Mouse (Mus musculus) heart, embryonic 16.5 days (tissue): ENCODE measurements around the gene Gucy2d. TPM values are rescaled to one million over a fixed set of nuclear protein-coding genes. Genes with fewer than 3 reads are reported as not detected.

ENCODE experiments used
- ATAC-seq: fragments of 200-750 bp; cut with Nextera tagmentation; replicated peaks from 2 replicates; pipeline ENCODE4 v1.8.0; 2017; ENCODE audit warnings: moderate number of reproducible peaks; ENCODE audit not compliant: insufficient read depth, low FRiP score; ENCODE audit errors: extremely low read depth
- H3K27ac ChIP-seq: fragments of 300-500 bp; sonication (generic); 2 replicates; pipeline ENCODE4 v1.5.1; 2014; ENCODE audit warnings: mild to moderate bottlenecking, low read length, control low read depth, moderate library complexity
- H3K27me3 ChIP-seq: fragments of 300-500 bp; sonication (generic); 2 replicates; pipeline ENCODE4 v1.6.1; 2014; ENCODE audit warnings: low read length, mixed read lengths; ENCODE audit not compliant: control insufficient read depth, insufficient read depth
- H3K36me3 ChIP-seq: fragments of 300-500 bp; sonication (generic); 2 replicates; pipeline ENCODE4 v1.6.1; 2014; ENCODE audit not compliant: control insufficient read depth, insufficient read depth
- H3K4me1 ChIP-seq: fragments of 300-500 bp; sonication (generic); 2 replicates; pipeline ENCODE4 v1.6.1; 2014; ENCODE audit warnings: low read length, mixed read lengths; ENCODE audit not compliant: control insufficient read depth, insufficient read depth
- H3K4me2 ChIP-seq: fragments of 300-500 bp; sonication (generic); 2 replicates; pipeline ENCODE4 v1.6.1; 2014; ENCODE audit warnings: low read depth, mild to moderate bottlenecking, control low read depth, low read length
- H3K4me3 ChIP-seq: fragments of 300-500 bp; sonication (generic); 2 replicates; pipeline ENCODE4 v1.5.1; 2014; ENCODE audit warnings: mild to moderate bottlenecking, control low read depth, low read length
- H3K9ac ChIP-seq: fragments of 300-500 bp; sonication (generic); 2 replicates; pipeline ENCODE4 v1.6.1; 2014; ENCODE audit warnings: low read length, control low read depth
- H3K9me3 ChIP-seq: fragments of 300-500 bp; sonication (generic); replicated peaks from 2 replicates; pipeline ENCODE4 v1.6.1; 2016; ENCODE audit warnings: low read length; ENCODE audit not compliant: control insufficient read depth
- WGBS: fragments of 180-500 bp; shearing (Covaris S2); extraction: QIAGEN DNeasy Blood & Tissue Kit; methylation state at CpG from one replicate; pipeline ENCODE4 v1.1.7; 2014; 5-methylcytosine and 5-hydroxymethylcytosine counted together
- polyA plus RNA-seq: library from polyadenylated mRNA; unstranded; fragments of >200 nt; fragmentation: Nextera tagmentation; extraction: Ambion mirVana; gene quantifications from 2 replicates; pipeline ENCODE4 v1.2.1, GENCODE M21; 2015

Gene Gucy2d
- polyA plus RNA-seq, 1 experiment from 2014 or later, result not detected

GRCm38 (mm10) chr7:98429579-98429978 lies 10.6 kb upstream of the Gucy2d start:
- H3K4me3 ChIP-seq, result no peak overlapping the region
- no peaks in the 10 kb centered on the region for H3K9me3 ChIP-seq
- H3K4me1 ChIP-seq, result no peaks in the 10 kb centered on the region
- H3K27ac ChIP-seq, result no peak overlapping the region
- H3K4me2 ChIP-seq, result no peak overlapping the region
- no peaks in the 10 kb centered on the region for H3K36me3 ChIP-seq
- no peak for ATAC-seq
- WGBS, result 88% methylated on average over 3 of the region's 3 CpGs
- H3K27me3 ChIP-seq, result no peaks in the 10 kb centered on the region
- H3K9ac ChIP-seq, result no peak overlapping the region

DNA sequence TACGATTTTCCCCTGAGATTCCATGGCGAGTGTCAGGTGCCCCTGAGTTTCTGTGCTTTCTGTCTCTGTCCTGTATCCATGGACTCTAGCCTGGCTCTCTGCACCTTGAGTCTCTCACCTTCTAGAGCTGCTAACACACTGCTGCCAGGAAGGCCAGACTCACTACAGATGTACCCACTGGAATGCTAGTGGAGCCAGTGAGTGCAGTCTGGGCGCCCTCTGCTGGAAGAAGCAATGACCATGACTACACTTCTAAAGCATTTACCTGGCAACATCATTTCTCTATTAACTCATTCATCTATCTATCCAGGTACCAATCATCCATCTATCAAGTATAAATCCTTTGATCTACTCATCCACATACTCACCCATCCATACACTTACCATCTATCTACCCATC lies 9.4 kb upstream of the Gucy2d start:
- Histone ChIP-seq H3K36me3 (no peaks in the 10 kb centered on the region), H3K9me3 (no peaks in the 10 kb centered on the region), H3K9ac (no peak overlapping the region), H3K27me3 (no peaks in the 10 kb centered on the region), H3K4me1 (no peaks in the 10 kb centered on the region), H3K4me3 (no peak overlapping the region), H3K4me2 (no peak overlapping the region), H3K27ac (no peak overlapping the region)
- peak; percentile 49; the same call in 1 of the 2 replicates for ATAC-seq
- 41% methylated on average over 3 of the region's 3 CpGs for WGBS

- H3K27ac ChIP-seq, result no peak overlapping the region
- no peaks in the 10 kb centered on the region for H3K36me3 ChIP-seq
- H3K9me3 ChIP-seq, result no peaks in the 10 kb centered on the region
- no peaks in the 10 kb centered on the region for H3K4me1 ChIP-seq
- no peak overlapping the region for H3K4me2 ChIP-seq
- no peak overlapping the region for H3K9ac ChIP-seq
- no peaks in the 10 kb centered on the region for H3K27me3 ChIP-seq
- ATAC-seq, result no peak
- H3K4me3 ChIP-seq, result no peak overlapping the region
- whole genome bisulfite sequencing, result 28% methylated on average over 9 of the region's 9 CpGs
Measured at GRCm38 (mm10) chr7:98437629-98438028, 2.6 kb upstream of the Gucy2d start.

DNA sequence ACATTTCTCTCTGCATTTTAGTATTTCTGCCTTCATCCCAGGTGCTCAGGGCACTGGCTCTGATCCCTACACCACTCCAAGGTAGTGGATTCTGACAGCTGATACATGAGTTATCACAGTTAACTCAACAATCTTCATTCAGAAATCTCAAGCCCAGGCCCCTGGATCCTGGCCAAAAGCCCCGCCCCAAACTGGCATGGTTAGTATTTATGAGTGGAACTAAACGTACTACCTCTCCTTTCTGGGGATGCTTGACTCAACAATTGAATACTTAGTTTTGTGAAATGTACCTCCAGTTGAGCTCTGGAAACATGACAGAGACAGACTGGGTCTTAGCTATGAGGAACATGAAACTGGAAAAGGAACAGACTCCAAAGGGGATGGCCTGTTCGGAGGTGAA lies 6.7 kb downstream of the Gucy2d start:
- ATAC-seq, result no peak
- 49% methylated on average over 3 of the region's 3 CpGs for WGBS

DNA sequence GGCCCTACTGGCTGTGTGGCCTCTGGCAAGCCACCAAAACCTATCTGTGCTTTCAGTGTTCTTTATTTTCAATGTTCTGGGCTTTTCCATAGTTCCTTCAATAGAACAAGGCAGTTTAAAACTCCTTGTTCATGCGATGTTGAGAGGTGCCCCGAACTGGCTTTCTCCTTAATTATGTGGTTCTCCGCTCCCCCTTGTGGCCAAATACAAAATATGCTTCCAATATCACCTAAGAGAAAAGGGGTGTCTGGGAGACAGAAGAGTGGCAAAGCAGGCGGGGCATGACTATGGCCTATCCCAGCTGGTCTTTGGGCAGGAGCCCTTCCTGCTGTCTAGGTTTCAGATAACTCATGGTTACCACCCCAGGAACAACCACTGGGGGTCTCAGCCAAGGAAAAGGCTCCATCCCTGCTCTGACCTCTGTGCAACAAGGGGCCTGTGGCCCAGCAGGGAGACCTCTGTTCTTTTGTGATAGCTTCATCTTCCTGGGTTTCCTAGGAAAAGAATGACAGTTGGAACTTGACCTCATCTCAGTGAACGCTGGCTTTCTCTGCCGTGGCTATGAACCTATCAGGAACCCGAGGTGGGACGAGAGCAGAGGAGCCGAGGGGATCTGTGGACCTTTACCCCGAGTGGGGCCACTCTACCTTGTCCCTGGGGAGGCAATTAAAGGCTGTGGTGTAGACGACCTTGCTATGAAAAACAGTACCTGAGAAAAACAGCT lies 7.5 kb downstream of the Gucy2d start:
- ATAC-seq, result no peak
- Histone ChIP-seq H3K27me3 (no peaks in the 10 kb centered on the region), H3K9ac (no peak overlapping the region), H3K4me3 (no peak overlapping the region), H3K4me1 (no peaks in the 10 kb centered on the region), H3K36me3 (no peaks in the 10 kb centered on the region), H3K9me3 (no peaks in the 10 kb centered on the region), H3K27ac (no peak overlapping the region), H3K4me2 (no peak overlapping the region)
- 65% methylated on average over 11 of the region's 11 CpGs for WGBS

More for the DNA sequence above, 6.7 kb downstream of the Gucy2d start:
- Histone ChIP-seq H3K36me3 (no peaks in the 10 kb centered on the region), H3K9me3 (no peaks in the 10 kb centered on the region), H3K4me2 (no peak overlapping the region), H3K27ac (no peak overlapping the region), H3K9ac (no peak overlapping the region), H3K4me3 (no peak overlapping the region), H3K4me1 (no peaks in the 10 kb centered on the region), H3K27me3 (no peaks in the 10 kb centered on the region)

GRCm38 (mm10) chr7:98448309-98448630 lies 8.1 kb downstream of the Gucy2d start:
- H3K27me3 ChIP-seq, result no peaks in the 10 kb centered on the region
- no peak overlapping the region for H3K4me2 ChIP-seq
- no peak overlapping the region for H3K4me3 ChIP-seq
- WGBS, result 77% methylated on average over 5 of the region's 5 CpGs
- no peaks in the 10 kb centered on the region for H3K9me3 ChIP-seq
- H3K4me1 ChIP-seq, result no peaks in the 10 kb centered on the region
- ATAC-seq, result no peak
- no peak overlapping the region for H3K27ac ChIP-seq
- H3K36me3 ChIP-seq, result no peaks in the 10 kb centered on the region
- H3K9ac ChIP-seq, result no peak overlapping the region

DNA sequence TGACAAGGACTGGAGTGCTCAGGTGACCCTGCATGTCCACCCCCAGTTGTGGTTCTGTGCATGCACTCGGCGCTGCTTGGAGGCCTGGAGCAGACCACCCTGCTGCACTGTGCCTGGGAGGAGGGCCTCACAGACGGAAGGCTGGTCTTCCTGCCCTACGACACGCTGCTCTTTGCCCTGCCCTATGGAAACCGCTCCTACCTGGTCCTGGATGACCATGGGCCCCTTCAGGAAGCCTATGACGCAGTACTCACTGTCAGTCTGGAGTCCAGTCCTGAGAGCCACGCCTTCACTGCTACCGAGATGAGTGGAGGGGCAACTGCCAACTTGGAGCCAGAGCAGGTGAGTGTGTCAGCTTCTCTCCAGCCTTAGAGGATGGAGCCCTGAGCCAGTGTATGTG lies 9.5 kb downstream of the Gucy2d start:
- Histone ChIP-seq H3K9ac (no peak overlapping the region), H3K4me1 (no peaks in the 10 kb centered on the region), H3K27me3 (no peaks in the 10 kb centered on the region), H3K4me3 (no peak overlapping the region), H3K9me3 (no peaks in the 10 kb centered on the region), H3K4me2 (no peak overlapping the region), H3K27ac (no peak overlapping the region), H3K36me3 (no peaks in the 10 kb centered on the region)
- ATAC-seq, result no peak
- WGBS, result 78% methylated on average over 9 of the region's 9 CpGs

DNA sequence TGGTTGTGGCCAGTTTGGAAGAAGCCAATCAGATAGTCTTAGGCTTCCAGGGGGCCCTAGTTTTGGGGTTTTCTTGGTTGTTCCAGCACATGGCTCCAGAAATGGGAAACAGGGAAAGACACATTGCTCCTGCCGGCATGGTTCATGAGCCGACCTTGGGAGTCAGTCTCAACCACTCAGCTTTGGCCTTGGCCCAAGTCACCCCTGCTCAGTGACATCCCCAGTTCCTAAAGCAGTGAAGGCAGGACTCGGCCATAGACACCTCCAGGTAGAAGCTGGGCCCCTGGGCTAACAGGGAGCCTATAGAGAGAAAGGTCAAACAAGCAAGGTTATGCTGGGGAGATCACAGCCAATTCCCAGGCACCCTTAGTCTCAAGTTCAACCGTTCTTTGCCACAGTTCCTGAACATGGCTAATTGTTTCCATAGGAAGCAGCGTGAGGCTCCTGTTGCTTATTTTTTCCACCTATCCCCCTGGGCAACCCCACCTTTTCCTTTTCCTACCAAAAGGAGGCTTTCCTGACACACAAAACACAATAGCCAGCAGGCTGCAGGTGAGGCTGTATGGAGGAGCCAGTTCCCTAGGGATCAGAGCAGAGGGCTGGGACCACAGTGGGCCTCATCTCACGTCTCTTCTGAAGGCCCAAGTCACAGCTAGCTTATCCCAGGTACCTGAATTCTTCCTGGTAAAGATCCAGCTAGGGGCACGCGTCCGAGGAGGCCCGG lies 14.3 kb downstream of the Gucy2d start:
- no peaks in the 10 kb centered on the region for H3K9me3 ChIP-seq
- 67% methylated on average over 10 of the region's 10 CpGs for WGBS
- no peaks in the 10 kb centered on the region for H3K27me3 ChIP-seq
- no peak for ATAC-seq
- H3K36me3 ChIP-seq, result no peaks in the 10 kb centered on the region
- H3K27ac ChIP-seq, result no peak overlapping the region
- H3K4me3 ChIP-seq, result no peak overlapping the region
- H3K4me1 ChIP-seq, result no peaks in the 10 kb centered on the region
- no peak overlapping the region for H3K4me2 ChIP-seq
- no peak overlapping the region for H3K9ac ChIP-seq

GRCm38 (mm10) chr7:98460319-98460718 lies 20.1 kb downstream of the Gucy2d start:
- Histone ChIP-seq H3K4me3 (no peak overlapping the region), H3K9ac (no peak overlapping the region), H3K9me3 (no peaks in the 10 kb centered on the region), H3K4me1 (no peaks in the 10 kb centered on the region), H3K4me2 (no peak overlapping the region), H3K27ac (no peak overlapping the region), H3K36me3 (no peaks in the 10 kb centered on the region), H3K27me3 (no peaks in the 10 kb centered on the region)
- 52% methylated on average over 7 of the region's 7 CpGs for WGBS
- ATAC-seq, result no peak
